Mouse (Mus musculus) cortical plate, adult 2 months (tissue): ENCODE results near the gene Slc29a4. TPM values are rescaled to one million over a fixed set of nuclear protein-coding genes. Genes with fewer than 3 reads are reported as not detected.

Experiments used
- H3K27ac ChIP-seq: fragments of 200-500 bp; 2 replicates; pipeline ENCODE4 v1.5.1; 2012; ENCODE audit warnings: low read length, control low read depth, inconsistent platforms; ENCODE audit not compliant: insufficient read depth
- H3K4me1 ChIP-seq: fragments of 200-500 bp; 2 replicates; pipeline ENCODE4 v1.6.1; 2011; ENCODE audit warnings: low read length; ENCODE audit not compliant: control insufficient read depth, insufficient read depth
- H3K4me3 ChIP-seq: fragments of 200-500 bp; 2 replicates; pipeline ENCODE4 v1.5.1; 2011; ENCODE audit warnings: mild to moderate bottlenecking, low read length, control low read depth; ENCODE audit not compliant: insufficient read depth
- CTCF ChIP-seq: fragments of 200-500 bp; IDR thresholded peaks from 2 replicates; pipeline ENCODE4 v1.5.1; 2011; ENCODE audit warnings: mild to moderate bottlenecking, control low read depth, low read length; ENCODE audit not compliant: insufficient read depth; ENCODE audit errors: extremely low read depth
- POLR2A ChIP-seq: fragments of 200-500 bp; IDR thresholded peaks from 2 replicates; pipeline ENCODE4 v1.6.1; 2011; ENCODE audit warnings: mild to moderate bottlenecking, low read length, control low read depth; ENCODE audit not compliant: insufficient read depth; ENCODE audit errors: extremely low read depth
- polyA plus RNA-seq: library from polyadenylated mRNA; depleted of rRNA; stranded (reverse); fragments of >200 nt; gene quantifications from 2 replicates; pipeline ENCODE4 v1.2.3, GENCODE M21; 2012; rRNA removed

The Slc29a4 gene
- polyA plus RNA-seq, 1 experiment, result 7.9 TPM

DNA sequence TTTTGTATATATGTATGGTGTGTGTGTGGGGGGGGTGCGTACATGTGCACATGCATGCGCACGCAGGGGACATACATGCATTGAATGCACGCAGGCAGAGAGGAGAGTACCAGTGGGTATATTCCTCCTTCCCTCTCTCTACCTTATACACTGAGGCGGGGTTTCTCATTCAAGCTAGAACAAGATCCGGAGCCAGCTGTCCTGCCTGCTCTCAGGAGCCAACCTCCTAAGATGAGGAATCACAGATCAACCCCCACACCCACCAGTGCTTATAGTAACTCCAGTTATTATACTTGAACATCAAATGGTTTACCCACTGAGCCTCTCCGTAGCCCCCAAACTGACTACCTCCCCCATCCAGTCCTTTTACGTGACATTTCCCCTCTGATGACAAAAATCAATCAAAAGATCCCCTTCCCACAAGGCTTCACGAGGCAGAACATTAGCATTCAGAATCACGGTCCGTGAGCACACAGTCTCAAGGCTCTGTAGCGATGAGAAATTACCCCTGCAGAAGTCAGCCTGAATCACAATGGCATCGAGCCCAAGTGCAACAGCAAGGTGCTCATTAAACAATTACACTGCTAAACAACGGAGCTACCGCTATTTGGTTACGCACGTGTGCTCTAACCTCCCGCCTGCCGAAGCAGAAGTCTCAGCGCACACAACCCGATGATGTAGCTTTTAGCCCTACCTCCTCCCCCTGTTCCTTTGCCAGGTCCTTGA, 69.9 kb downstream of the Slc29a4 start:
- H3K27ac ChIP-seq, result no peak overlapping the region
- no peak overlapping the region for H3K4me3 ChIP-seq
- TF ChIP-seq CTCF (no peak), POLR2A (no peak)
- peaks cover 4% of the 10 kb centered on the region; the same call in 1 of the 2 replicates for H3K4me1 ChIP-seq

DNA sequence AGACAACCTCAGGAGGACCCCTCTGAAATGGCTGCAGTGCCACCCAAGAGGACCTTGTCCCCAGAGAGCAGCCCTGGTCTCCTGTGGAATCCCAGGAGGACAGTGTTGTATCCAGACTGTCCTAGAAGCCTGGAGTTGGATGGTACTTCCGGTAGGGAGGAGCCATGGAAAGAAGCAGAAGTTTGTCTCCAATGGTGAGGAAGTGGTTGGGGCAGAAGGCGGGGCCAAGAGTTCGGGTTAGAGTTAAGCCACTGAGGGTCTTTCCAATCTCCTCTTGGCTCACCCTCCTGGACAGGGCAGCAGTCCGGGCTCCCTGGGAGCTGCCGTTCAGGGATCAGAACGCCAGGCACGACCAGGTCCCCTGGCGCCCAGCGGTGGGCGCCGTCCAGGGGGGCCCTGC, 72.0 kb downstream of the Slc29a4 start:
- H3K4me1 ChIP-seq, result peaks cover 5% of the 10 kb centered on the region
- TF ChIP-seq POLR2A (no peak), CTCF (no peak)
- no peak overlapping the region for H3K4me3 ChIP-seq
- no peak overlapping the region for H3K27ac ChIP-seq

DNA sequence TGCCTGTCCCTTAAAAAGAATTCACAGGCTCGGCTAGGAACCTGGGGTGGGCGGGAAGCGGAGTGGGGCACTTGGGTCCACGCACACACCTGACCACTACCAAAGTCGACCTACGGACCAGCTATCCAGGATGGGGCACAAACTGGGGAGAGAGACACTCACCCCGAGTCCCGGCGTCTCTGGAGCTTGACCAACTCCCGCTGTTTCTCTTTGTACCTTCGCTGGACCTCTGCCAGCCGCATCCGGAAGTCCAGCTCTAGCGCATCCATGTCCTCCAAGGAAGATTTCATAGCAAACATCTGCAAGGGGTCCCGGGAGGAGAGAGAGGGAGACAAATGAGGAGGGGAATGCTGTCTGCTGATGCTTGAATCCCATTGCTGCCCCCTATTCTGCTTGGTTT, 72.6 kb downstream of the Slc29a4 start:
- TF ChIP-seq CTCF (no peak), POLR2A (no peak)
- Histone ChIP-seq H3K27ac (no peak overlapping the region), H3K4me3 (no peak overlapping the region), H3K4me1 (peaks cover 5% of the 10 kb centered on the region)

- no peak for TF ChIP-seq CTCF
- no peak for TF ChIP-seq POLR2A
- H3K27ac ChIP-seq, result no peak overlapping the region
- H3K4me3 ChIP-seq, result no peak overlapping the region
- H3K4me1 ChIP-seq, result peaks cover 5% of the 10 kb centered on the region
Observed at GRCm38 (mm10) chr5:142766708-142767107, 74.4 kb downstream of the Slc29a4 start.

DNA sequence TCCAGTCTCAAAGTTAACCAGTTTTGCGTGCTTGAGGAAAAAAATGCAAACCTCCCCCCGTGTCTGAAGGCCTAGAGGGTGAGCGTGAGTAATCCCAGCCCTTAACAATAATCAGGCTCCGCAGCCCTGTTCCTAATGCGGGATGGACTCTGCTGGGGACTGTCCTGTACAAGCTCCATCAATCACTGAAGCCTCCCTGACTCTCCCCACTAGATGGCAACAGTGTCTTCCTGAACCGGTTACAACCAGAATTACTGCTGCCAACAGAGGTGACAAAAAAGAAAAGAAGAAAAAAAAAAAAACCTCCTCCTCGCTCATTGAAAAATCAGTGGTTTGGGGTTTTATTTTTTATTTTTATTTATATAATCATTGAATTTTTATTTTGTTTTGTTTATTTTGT, 75.6 kb downstream of the Slc29a4 start:
- TF ChIP-seq POLR2A, result no peak
- TF ChIP-seq CTCF, result peak; percentile 79
- Histone ChIP-seq H3K4me3 (no peak overlapping the region), H3K4me1 (peaks cover 3% of the 10 kb centered on the region; the same call in 1 of the 2 replicates), H3K27ac (no peak overlapping the region)

GRCm38 (mm10) chr5:142768352-142769267, 76.3 kb downstream of the Slc29a4 start:
- TF ChIP-seq POLR2A (no peak), CTCF (no peak)
- Histone ChIP-seq H3K27ac (no peak overlapping the region), H3K4me3 (no peak overlapping the region)

DNA sequence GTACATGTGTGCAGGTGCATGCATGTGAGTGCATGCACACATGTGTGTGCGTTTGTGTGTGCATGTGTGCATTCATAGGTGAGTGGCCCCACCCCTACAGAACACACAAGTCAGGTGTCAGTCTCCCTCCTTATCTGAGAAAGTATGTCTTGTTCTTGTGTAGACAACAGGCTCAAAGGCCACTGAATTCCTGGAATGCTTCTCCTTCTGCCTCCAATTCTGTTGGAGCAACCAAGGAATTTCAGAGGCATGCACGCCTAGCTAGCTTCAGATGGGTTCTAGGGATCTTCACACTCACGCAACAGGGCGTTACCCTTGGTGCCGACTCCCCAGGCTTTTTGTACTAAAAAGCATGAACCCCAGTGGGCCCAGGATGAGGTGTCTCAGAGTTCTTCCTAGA, 77.3 kb downstream of the Slc29a4 start:
- TF ChIP-seq CTCF (no peak), POLR2A (no peak)
- Histone ChIP-seq H3K27ac (no peak overlapping the region), H3K4me1 (peaks cover 3% of the 10 kb centered on the region; the same call in 1 of the 2 replicates), H3K4me3 (no peak overlapping the region)

More at GRCm38 (mm10) chr5:142768352-142769267, 76.3 kb downstream of the Slc29a4 start:
- peaks cover 3% of the 10 kb centered on the region; the same call in 1 of the 2 replicates for H3K4me1 ChIP-seq

GRCm38 (mm10) chr5:142771034-142771433, 78.7 kb downstream of the Slc29a4 start:
- TF ChIP-seq POLR2A (no peak), CTCF (no peak)
- H3K4me1 ChIP-seq, result peaks cover 3% of the 10 kb centered on the region; the same call in 1 of the 2 replicates
- no peak overlapping the region for H3K4me3 ChIP-seq
- H3K27ac ChIP-seq, result no peak overlapping the region

DNA sequence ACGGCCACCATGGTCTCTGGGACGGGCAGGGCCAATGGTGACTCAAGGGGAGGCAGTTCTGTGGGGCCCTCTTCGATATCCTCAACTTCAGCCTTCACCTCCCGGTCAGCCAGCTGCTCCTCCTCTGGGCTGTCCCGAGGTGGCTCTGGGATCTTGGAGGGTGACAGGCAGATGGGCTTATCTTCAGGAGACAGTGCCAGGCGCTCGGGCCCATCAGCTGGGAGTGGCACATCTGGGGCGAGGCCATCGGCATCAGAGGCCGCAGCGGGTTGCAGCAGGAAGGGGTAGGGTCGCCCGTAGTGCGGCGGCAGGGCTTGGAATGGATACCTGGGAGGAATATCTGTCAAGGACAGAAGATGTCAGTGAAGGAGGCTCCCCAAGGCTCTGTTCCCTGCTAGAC, 79.7 kb downstream of the Slc29a4 start:
- peaks cover 3% of the 10 kb centered on the region; the same call in 1 of the 2 replicates for H3K4me1 ChIP-seq
- TF ChIP-seq POLR2A, result no peak
- no peak for TF ChIP-seq CTCF

More for the DNA sequence above, 79.7 kb downstream of the Slc29a4 start:
- Histone ChIP-seq H3K27ac (no peak overlapping the region), H3K4me3 (no peak overlapping the region)

Other genes with a start within 250 kb of the Slc29a4 start
- gene Ap5z1, start 228.6 kb upstream of the Slc29a4 start, polyA plus RNA-seq, result 31.5 and 32.5 TPM in 2 replicates
- gene Papolb, start 162.4 kb upstream of the Slc29a4 start, polyA plus RNA-seq, result 0.30 and 0.31 TPM in 2 replicates
- gene Radil, start 141.4 kb upstream of the Slc29a4 start, polyA plus RNA-seq, result 16.5 and 17.7 TPM in 2 replicates
- gene Mmd2, start 83.7 kb upstream of the Slc29a4 start, polyA plus RNA-seq, result 96.9 and 99.1 TPM in 2 replicates
- gene Wipi2, start 64.8 kb upstream of the Slc29a4 start, polyA plus RNA-seq, result 72.2 and 74.3 TPM in 2 replicates
- 29.6 and 31.7 TPM in 2 replicates for gene Tnrc18, start 125.2 kb downstream of the Slc29a4 start, polyA plus RNA-seq
- gene Fbxl18, start 202.9 kb downstream of the Slc29a4 start, polyA plus RNA-seq, result 22.4 and 22.7 TPM in 2 replicates
- 2,590 and 2,602 TPM in 2 replicates for gene Actb, start 214.2 kb downstream of the Slc29a4 start, polyA plus RNA-seq